Mouse (Mus musculus): ENCODE data around the gene T2. TPM values are rescaled to one million over a fixed set of nuclear protein-coding genes. Genes with fewer than 3 reads are reported as not detected.
"Not testable (repeated sequence)": the region's sequence is repeated elsewhere in the genome, so short reads cannot be mapped to it uniquely, and the experiment has no call there.

The T2 gene
- polyA plus RNA-seq, 1 experiment from 2014 or later = 0.35 TPM

DNA sequence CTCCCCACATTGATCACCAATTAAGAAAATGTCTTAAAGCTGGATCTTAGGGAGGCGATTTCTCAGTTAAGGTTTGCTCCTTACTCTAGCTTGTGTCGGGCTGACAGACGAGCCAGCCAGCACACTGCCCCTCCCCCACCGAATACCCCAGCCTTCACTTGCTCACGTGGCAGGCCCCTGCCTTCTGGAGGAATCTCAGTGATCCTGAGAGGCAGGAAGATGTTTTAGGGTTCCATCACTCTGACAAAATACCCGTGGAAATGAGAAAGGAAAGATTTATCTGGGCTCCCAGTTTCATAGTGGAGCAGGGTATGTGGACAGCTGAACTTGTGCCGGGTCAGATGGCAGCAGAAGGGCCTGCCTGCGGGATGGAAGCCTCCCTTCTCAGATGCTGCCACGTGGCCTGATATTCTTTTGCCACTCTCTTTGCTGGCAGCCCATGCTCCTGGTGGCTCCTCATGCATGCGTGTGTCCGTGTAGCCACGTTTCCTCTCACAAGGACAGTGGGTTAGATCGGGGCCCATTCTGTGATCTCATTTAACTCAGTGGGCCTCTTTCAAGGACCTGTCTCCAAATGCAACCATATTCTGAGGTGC lies 14.9 kb downstream of the T2 start:
- no peak overlapping the region for H3K4me3 ChIP-seq
- 24% methylated on average over 13 of the region's 13 CpGs for WGBS
- peak overlapping the region; percentile 94 for H3K27ac ChIP-seq
- no peaks in the 10 kb centered on the region for H3K9me3 ChIP-seq
- H3K36me3 ChIP-seq (replicated peaks) = no peaks in the 10 kb centered on the region
- peaks cover 74% of the 10 kb centered on the region for H3K4me1 ChIP-seq
- DNase-seq (ENCODE audit: extremely low spot score, low spot score) = peak; percentile 56
- H3K27me3 ChIP-seq (ENCODE audit: poor library complexity, severe bottlenecking) = 0 out of 2 replicates have a peak, but pooled peaks cover 5% of the 10 kb centered on the region

DNA sequence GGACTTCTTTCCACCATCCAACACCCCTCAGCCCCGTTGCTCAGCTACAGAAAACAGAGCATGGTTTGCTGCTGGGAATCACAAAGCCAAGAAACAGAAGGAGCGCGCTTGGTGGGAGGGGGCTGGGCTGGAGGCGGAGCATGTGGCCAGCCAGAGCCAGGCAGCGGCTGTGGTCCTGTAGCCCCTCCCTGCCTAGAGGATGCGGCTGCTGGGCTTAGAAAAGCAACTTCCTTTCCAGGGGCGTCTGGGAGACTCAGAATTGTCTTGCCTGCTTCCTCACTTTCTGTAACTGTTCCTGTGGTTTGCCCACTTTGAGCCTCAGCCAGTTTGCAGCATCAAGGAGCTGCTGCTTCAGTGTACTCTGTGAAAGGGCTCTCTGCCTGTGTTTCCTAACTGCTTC lies 16.0 kb downstream of the T2 start:
- peak overlapping the region; percentile 50 for H3K4me3 ChIP-seq
- no peaks in the 10 kb centered on the region for H3K9me3 ChIP-seq
- H3K27ac ChIP-seq = peak overlapping the region; percentile 94
- H3K36me3 ChIP-seq (replicated peaks) = no peaks in the 10 kb centered on the region
- 0% methylated on average over 7 of the region's 7 CpGs for WGBS
- H3K27me3 ChIP-seq (ENCODE audit: poor library complexity, severe bottlenecking) = 0 out of 2 replicates have a peak, but pooled peaks cover 5% of the 10 kb centered on the region
- peak; percentile 89 for DNase-seq (ENCODE audit: extremely low spot score, low spot score)
- H3K4me1 ChIP-seq = peaks cover 77% of the 10 kb centered on the region

DNA sequence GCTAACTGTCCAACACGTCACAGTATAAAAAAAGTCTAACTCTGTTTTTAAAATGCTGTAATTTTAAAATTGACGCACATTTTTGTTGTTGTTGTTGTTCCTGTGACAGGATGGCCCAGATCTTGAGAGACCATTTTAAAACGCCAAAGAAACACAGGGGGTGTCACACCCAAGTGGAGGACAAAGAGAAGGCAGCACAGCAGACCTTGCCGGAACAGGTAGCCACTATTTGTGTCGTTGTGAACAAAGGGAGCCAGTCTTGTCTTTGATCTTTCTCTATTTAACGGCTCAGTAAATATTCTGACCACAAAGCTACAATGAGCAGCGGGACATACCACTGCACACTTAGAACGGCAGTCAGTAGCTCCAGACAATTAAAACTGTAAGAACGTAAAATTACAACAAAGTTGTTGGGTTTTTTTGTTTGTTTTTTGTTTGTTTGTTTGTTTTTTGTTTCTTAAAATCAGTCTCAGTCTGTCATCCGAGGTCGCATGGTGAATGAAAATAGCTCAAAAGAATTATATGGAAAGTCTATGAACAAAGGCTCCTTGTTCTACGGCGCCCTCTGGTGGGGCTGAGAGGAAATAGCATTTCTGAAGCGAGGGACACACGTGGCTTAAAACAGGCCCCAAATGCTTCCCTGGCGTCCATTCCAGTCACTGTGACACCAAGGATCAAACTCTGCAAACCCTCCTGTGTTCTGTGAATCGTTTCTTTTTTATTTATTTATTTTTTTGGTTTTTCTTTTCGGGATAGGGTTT lies 16.7 kb downstream of the T2 start:
- Histone ChIP-seq H3K4me3 (peak overlapping the region; percentile 50), H3K27ac (peak overlapping the region; percentile 94), H3K27me3 (ENCODE audit: poor library complexity, severe bottlenecking) (0 out of 2 replicates have a peak, but pooled peaks cover 2% of the 10 kb centered on the region), H3K36me3 (replicated peaks) (no peaks in the 10 kb centered on the region), H3K4me1 (peaks cover 71% of the 10 kb centered on the region), H3K9me3 (no peaks in the 10 kb centered on the region)
- peak; percentile 82 for DNase-seq (ENCODE audit: extremely low spot score, low spot score)
- WGBS = 2% methylated on average over 18 of the region's 18 CpGs

DNA sequence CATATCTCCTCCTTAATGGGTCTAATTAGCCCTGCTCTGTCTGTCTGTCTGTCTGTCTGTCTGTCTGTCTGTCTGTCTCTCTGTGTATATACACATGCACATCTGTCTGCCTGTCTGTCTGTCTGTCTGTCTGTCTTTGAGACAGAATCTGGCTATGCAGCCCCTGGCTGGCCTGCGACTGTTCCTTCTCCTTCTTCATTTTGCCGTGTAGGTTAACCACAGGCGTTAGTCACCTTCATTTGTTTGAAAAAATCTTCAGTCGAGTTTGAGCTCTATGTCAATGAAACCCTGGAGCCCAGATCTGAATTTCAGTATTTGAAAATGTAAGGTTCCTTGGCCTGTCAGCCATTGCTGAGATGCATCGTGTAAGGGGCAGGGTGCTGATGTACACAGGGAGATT lies 21.5 kb downstream of the T2 start:
- Histone ChIP-seq H3K9me3 (no peaks in the 10 kb centered on the region), H3K36me3 (replicated peaks) (no peaks in the 10 kb centered on the region), H3K4me3 (no peak overlapping the region), H3K27me3 (ENCODE audit: poor library complexity, severe bottlenecking) (no peaks in the 10 kb centered on the region; the same call in 1 of the 2 replicates), H3K27ac (no peak overlapping the region), H3K4me1 (peaks cover 26% of the 10 kb centered on the region)
- DNase-seq (ENCODE audit: extremely low spot score, low spot score) = no peak
- WGBS = 64% methylated on average over 5 of the region's 5 CpGs

DNA sequence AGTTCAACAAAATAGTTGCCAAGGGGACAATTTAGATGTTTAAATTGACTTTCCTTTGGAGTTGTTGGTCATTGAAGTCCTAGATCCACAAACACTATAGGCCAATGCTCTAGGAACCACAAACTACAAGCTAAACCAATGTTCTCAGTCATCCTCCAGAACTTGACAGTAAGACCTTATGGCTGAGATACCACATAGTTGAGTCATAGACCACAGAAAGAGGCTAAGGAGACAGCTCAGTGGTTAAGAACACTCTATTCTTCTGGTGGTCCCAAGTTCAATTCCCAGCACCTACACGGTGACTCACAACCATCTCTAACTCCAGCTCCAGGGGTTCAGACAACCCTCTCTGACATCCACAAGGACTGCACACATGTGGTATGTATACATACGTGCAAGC lies 29.6 kb downstream of the T2 start:
- Histone ChIP-seq H3K4me3 (no peak overlapping the region), H3K27ac (no peak overlapping the region), H3K9me3 (peaks cover 3% of the 10 kb centered on the region; the same call in 1 of the 2 replicates), H3K36me3 (replicated peaks) (no peaks in the 10 kb centered on the region), H3K4me1 (peaks cover 19% of the 10 kb centered on the region), H3K27me3 (ENCODE audit: poor library complexity, severe bottlenecking) (peaks cover 34% of the 10 kb centered on the region)
- WGBS = 95% methylated on average over 2 of the region's 2 CpGs
- no peak for DNase-seq (ENCODE audit: extremely low spot score, low spot score)

DNA sequence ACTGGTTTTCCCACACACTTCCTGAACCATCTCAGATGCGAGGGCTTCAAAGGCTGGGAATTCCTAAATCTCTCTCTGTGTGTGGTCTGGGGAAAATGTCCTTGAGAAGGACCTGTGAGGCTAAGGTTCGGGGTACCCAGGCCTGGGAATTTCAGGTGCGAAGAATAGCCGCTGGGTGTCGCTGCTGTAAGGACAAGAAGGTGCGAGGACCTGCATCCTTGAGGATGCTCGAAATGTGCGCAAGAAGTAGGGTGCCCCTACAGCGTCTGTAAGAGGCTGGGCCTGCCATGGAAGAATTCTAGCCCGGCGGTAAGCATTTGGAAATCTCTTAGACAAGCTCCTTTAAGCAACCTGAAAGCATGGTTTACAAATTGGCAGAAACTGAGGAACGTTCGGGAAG lies 32.7 kb downstream of the T2 start:
- Histone ChIP-seq H3K9me3 (peaks cover 3% of the 10 kb centered on the region; the same call in 1 of the 2 replicates), H3K4me1 (peaks cover 22% of the 10 kb centered on the region), H3K27ac (no peak overlapping the region), H3K36me3 (replicated peaks) (no peaks in the 10 kb centered on the region), H3K27me3 (ENCODE audit: poor library complexity, severe bottlenecking) (peaks cover 54% of the 10 kb centered on the region), H3K4me3 (peak overlapping the region; percentile 41; the same call in 1 of the 2 replicates)
- 2% methylated on average over 13 of the region's 13 CpGs for WGBS
- DNase-seq (ENCODE audit: extremely low spot score, low spot score) = no peak

DNA sequence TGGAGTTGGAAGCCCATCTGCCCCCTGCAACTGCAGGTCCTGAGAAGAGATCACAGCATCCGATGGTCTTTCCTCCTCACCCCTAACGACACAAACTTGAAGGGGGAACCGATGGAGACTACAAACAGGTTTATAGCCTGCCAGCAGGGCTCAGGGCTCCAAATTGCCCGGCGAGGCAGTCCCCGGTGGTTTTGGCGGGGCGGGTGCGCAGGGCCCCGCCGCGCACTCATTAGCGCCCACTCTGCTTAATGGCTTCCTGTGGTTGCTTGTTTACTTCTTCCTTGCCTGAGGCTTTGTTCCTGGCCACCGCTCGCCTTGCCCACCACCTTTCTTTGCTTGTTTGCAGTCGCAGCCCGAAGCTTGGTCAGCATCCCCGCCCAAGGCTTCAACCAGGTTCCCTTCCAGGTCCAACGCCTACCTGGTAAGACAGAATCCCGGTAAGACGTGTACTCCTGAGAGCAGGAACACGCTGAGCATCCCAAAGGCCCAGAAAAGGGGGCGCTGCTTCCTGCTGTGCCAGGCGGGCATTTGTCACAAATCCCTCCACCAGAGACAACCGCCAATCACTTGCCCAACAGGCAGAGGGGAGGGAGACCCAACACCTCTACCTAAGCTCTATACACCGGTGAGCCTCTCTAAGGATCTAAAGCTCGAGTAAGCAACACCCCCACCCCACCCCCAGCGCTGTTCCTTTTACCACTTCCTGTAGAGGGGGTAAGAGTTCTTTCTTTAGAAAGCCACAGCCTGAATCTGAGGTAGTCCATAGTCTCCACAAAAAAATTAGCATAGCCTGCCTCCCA lies 33.4 kb downstream of the T2 start:
- H3K4me3 ChIP-seq = peak overlapping the region; percentile 41
- H3K36me3 ChIP-seq (replicated peaks) = no peaks in the 10 kb centered on the region
- H3K27ac ChIP-seq = no peak overlapping the region
- H3K4me1 ChIP-seq = peaks cover 22% of the 10 kb centered on the region
- DNase-seq (ENCODE audit: extremely low spot score, low spot score) = no peak
- H3K27me3 ChIP-seq (ENCODE audit: poor library complexity, severe bottlenecking) = peaks cover 54% of the 10 kb centered on the region
- H3K9me3 ChIP-seq = peaks cover 3% of the 10 kb centered on the region; the same call in 1 of the 2 replicates
- under 1% methylated on average over 28 of the region's 28 CpGs for WGBS

DNA sequence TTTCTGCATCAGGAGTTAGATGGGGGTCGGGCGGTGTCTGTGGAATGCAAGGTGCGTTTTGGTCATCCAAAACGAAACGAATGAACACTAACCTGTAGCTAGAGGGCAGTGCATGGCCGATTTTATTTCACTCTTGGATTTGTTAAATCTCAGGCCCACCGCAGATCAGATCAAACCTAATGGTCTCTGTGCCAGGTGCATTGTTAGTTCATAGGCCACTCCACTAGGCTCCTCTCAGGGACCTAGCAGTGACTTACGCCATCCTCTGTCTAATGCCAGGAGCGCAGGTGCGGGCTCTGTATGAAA lies 34.0 kb downstream of the T2 start:
- 4% methylated on average over 10 of the region's 10 CpGs for WGBS
- peaks cover 3% of the 10 kb centered on the region; the same call in 1 of the 2 replicates for H3K9me3 ChIP-seq
- no peak overlapping the region for H3K27ac ChIP-seq
- no peak for DNase-seq (ENCODE audit: extremely low spot score, low spot score)
- H3K36me3 ChIP-seq (replicated peaks) = no peaks in the 10 kb centered on the region
- H3K4me3 ChIP-seq = peak overlapping the region; percentile 41
- peaks cover 22% of the 10 kb centered on the region for H3K4me1 ChIP-seq
- peaks cover 54% of the 10 kb centered on the region for H3K27me3 ChIP-seq (ENCODE audit: poor library complexity, severe bottlenecking)

DNA sequence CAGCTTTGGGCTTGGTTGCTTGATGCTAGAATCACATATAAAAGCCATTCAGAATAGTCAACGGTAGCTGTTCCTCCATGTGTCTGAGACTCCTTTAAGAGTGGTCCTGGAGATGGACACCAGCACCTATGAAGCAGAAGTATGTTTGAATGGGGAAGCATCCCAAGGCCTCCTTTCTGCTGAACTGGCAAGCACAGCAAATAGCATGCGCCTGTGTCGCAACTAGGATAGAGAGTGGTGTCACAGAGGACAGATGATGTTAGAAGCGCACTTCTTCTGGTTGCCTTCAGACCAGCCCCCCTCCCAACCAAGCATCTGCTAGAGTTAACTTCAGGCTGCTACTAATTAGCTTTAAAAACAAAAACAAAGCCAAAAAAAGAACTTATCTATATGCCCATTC lies 34.7 kb downstream of the T2 start:
- Histone ChIP-seq H3K4me1 (peaks cover 22% of the 10 kb centered on the region), H3K27me3 (ENCODE audit: poor library complexity, severe bottlenecking) (peaks cover 54% of the 10 kb centered on the region), H3K9me3 (peaks cover 3% of the 10 kb centered on the region; the same call in 1 of the 2 replicates), H3K27ac (no peak overlapping the region), H3K4me3 (no peak overlapping the region), H3K36me3 (replicated peaks) (no peaks in the 10 kb centered on the region)
- DNase-seq (ENCODE audit: extremely low spot score, low spot score) = no peak
- WGBS = 57% methylated on average over 4 of the region's 4 CpGs

DNA sequence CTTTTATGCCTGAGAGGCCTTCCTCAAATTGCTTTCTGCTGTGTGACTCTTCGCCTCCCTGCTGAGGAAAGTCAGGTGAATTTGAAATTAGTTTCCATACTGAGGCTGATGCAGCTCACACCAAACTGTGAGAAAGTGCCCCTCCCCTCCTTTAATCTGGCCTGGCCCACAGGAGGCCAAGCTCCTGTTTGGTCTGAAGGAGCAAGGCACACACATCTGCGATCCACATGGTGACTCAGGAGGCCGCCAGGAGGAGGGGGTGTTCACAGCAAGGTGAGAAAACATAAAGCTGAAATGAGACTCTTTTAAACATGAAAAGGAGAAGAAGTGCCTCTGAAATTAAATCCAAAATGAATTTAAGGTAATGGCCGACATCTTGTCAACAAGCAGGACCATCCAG lies 40.6 kb downstream of the T2 start:
- WGBS = 66% methylated on average over 4 of the region's 4 CpGs
- H3K27ac ChIP-seq = no peak overlapping the region
- peaks cover 3% of the 10 kb centered on the region; the same call in 1 of the 2 replicates for H3K4me1 ChIP-seq
- DNase-seq (ENCODE audit: extremely low spot score, low spot score) = no peak
- peaks cover 17% of the 10 kb centered on the region for H3K27me3 ChIP-seq (ENCODE audit: poor library complexity, severe bottlenecking)
- no peaks in the 10 kb centered on the region for H3K9me3 ChIP-seq
- H3K36me3 ChIP-seq (replicated peaks) = no peaks in the 10 kb centered on the region
- H3K4me3 ChIP-seq = no peak overlapping the region

DNA sequence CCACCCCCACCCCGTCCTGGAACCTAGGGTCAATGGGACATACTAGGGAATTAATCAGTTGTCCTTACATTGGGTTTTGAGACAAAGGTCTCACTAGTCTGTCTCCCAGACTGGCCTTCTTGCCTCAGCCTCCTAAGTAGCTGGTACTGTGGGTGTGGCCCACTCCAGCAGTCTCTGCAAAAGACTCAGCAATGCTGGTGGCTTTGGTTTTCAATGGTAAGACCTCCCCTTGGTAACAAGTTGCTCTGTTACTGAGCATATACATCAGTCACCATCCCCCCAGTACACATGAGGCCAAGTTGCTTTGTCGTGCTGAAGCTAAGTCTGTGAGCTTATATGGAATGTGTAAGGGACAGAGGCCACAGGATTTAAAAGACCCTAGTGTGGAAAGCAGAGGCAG lies 42.2 kb downstream of the T2 start:
- no peaks in the 10 kb centered on the region for H3K36me3 ChIP-seq (replicated peaks)
- WGBS = 72% methylated on average over 2 of the region's 2 CpGs
- DNase-seq (ENCODE audit: extremely low spot score, low spot score) = no peak
- peaks cover 7% of the 10 kb centered on the region; the same call in 1 of the 2 replicates for H3K27me3 ChIP-seq (ENCODE audit: poor library complexity, severe bottlenecking)
- no peaks in the 10 kb centered on the region for H3K4me1 ChIP-seq
- H3K9me3 ChIP-seq = no peaks in the 10 kb centered on the region
- no peak overlapping the region for H3K27ac ChIP-seq
- no peak overlapping the region for H3K4me3 ChIP-seq

DNA sequence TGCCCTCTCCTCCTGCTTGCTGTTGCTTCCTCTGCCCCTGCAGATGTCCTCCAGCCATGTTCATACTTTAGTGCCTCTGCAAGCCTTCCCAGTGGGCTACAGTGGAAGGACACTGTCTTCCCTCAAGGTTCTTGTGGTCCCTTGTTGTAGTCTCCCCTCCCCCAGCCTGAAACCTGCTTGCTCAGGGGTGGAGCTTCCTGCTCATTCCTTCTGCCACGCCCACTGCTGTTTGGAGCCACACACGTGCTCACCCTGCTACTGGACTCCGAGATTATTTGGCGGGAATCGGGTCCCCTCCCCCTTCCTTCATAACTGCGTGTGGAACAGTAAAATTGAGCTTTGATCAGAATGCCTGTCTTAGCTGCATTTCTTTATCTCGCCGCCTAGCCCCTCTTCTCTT lies 48.1 kb downstream of the T2 start:
- H3K36me3 ChIP-seq (replicated peaks); DNase-seq (ENCODE audit: extremely low spot score, low spot score); H3K4me3 ChIP-seq; H3K27ac ChIP-seq; H3K9me3 ChIP-seq: not testable (repeated sequence)
- Histone ChIP-seq H3K27me3 (ENCODE audit: poor library complexity, severe bottlenecking) (peaks cover 21% of the 10 kb centered on the region), H3K4me1 (peaks cover 33% of the 10 kb centered on the region)
- WGBS = 60% methylated on average over 8 of the region's 8 CpGs

DNA sequence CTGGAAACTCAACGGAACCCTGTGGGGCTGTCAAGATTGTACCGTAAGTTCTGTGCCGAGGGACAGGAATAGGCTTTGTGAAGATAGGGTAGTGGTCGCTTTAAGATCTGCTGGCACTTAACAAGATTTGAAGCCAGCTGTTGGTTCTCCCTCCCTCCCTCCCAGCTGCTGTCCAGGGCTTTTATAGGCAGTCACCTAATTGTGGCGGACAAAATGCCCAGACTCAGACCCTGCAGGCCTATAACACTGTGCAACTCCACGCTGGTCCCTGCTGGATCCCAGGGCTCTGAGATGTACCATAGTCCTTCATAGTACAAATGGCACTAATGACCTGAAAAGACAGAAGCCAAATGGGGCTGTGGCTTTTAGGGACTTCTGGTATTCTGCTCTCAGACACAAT lies 50.5 kb downstream of the T2 start:
- H3K4me1 ChIP-seq = peaks cover 42% of the 10 kb centered on the region
- no peak overlapping the region for H3K4me3 ChIP-seq
- H3K27me3 ChIP-seq (ENCODE audit: poor library complexity, severe bottlenecking) = peaks cover 31% of the 10 kb centered on the region
- H3K36me3 ChIP-seq (replicated peaks) = no peaks in the 10 kb centered on the region
- WGBS = 26% methylated on average over 6 of the region's 6 CpGs
- no peak overlapping the region for H3K27ac ChIP-seq
- no peak for DNase-seq (ENCODE audit: extremely low spot score, low spot score)
- no peaks in the 10 kb centered on the region for H3K9me3 ChIP-seq
